Mouse (Mus musculus) ES-Bruce4 (cell line): Measurements from ENCODE around the gene Btbd2. TPM values are rescaled to one million over a fixed set of nuclear protein-coding genes. Genes with fewer than 3 reads are reported as not detected.

Source experiments
- H3K27ac ChIP-seq: 2 replicates; pipeline ENCODE4 v1.5.1; 2012; ENCODE audit warnings: low read length, inconsistent platforms; ENCODE audit not compliant: insufficient read depth
- H3K27me3 ChIP-seq: 2 replicates; pipeline ENCODE4 v1.6.1; 2012; ENCODE audit warnings: mild to moderate bottlenecking, low read length, inconsistent platforms; ENCODE audit not compliant: control insufficient read depth, poor library complexity, insufficient read depth, severe bottlenecking
- H3K36me3 ChIP-seq: 2 replicates; pipeline ENCODE4 v1.6.1; 2012; ENCODE audit warnings: inconsistent platforms, mild to moderate bottlenecking, low read length, moderate library complexity; ENCODE audit not compliant: control insufficient read depth, poor library complexity, insufficient read depth, severe bottlenecking
- H3K4me1 ChIP-seq: one replicate; pipeline ENCODE4 v1.8.1; 2011; ENCODE audit warnings: low read length; ENCODE audit not compliant: control insufficient read depth, insufficient read depth
- H3K4me3 ChIP-seq: 2 replicates; pipeline ENCODE4 v1.5.1; 2011; ENCODE audit warnings: low read depth, mild to moderate bottlenecking, low read length
- H3K9ac ChIP-seq: 2 replicates; pipeline ENCODE4 v1.6.1; 2012; ENCODE audit warnings: low read depth, mild to moderate bottlenecking, inconsistent platforms; ENCODE audit not compliant: poor library complexity, severe bottlenecking
- H3K9me3 ChIP-seq: replicated peaks from 2 replicates; pipeline ENCODE4 v1.6.1; 2012; ENCODE audit warnings: mild to moderate bottlenecking, low read length, inconsistent platforms; ENCODE audit not compliant: control insufficient read depth, poor library complexity, insufficient read depth, severe bottlenecking
- CTCF ChIP-seq: IDR thresholded peaks from one replicate; pipeline ENCODE4 v1.8.1; 2011; ENCODE audit warnings: low read depth, low read length
- EP300 ChIP-seq: IDR thresholded peaks from 2 replicates; pipeline ENCODE4 v1.6.1; 2011; ENCODE audit warnings: low read depth, low read length; ENCODE audit not compliant: insufficient read depth
- POLR2A ChIP-seq: IDR thresholded peaks from one replicate; pipeline ENCODE4 v1.8.1; 2011; ENCODE audit warnings: low read length; ENCODE audit not compliant: insufficient read depth
- polyA plus RNA-seq: library from polyadenylated mRNA; stranded (reverse); fragments of >200 nt; gene quantifications from 2 replicates; pipeline ENCODE4 v1.2.4, GENCODE M21; 2011; ENCODE audit warnings: low read depth; ENCODE audit not compliant: missing spikeins, insufficient read depth, insufficient read length

Gene Btbd2
- polyA plus RNA-seq, 1 experiment: 47.1 TPM

DNA sequence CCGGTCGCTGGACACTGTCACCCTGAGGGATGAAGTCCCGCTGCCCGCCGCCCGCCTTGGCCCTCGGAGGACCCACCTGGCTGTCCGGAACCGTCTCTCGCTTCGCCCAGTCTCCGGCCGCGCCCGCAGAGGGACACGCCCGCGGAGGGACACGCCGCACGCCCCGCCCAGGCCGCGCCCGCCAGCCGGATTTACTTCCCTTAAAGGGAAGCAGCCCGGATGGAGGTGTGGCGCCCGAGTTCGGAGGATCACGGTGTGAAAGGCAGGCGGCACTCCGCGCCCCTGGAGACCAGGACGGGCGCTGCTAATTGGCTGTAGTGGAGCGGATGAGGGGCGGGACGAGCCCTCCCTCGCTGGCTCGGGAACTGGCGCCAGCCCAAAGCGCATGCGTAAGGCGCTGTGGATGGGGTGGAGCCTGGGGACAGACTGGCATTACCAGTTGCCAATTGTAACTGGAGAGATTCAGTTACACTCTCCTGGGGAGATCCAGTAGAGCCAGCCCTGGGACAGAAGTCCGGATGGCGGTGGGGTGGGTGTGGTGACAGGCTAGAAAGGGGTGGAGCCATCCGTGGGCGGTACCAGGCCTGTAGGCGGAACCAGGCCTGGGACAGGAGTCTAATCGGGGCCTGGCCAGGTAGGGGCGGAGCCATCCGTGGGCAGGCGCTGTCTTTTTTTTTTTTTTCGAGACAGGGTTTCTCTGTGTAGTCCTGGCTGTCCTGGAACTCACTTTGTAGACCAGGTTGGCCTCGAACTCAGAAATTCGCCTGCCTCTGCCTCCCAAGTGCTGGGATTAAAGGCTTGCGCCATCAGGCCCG lies 45.1 kb upstream of the Btbd2 start, which contains the start of the genes Mob3a and Izumo4:
Gene Mob3a, minus strand, starts transcription at position 257 of the 815 bp plus-strand sequence.
Gene Izumo4, plus strand, starts transcription at position 464 of the 815 bp plus-strand sequence.
- Histone ChIP-seq H3K36me3 (no peaks in the 10 kb centered on the region), H3K4me1 (no peaks in the 10 kb centered on the region), H3K9ac (peak within 1 kb of the TSS; percentile 68), H3K9me3 (no peaks in the 10 kb centered on the region), H3K4me3 (peak within 1 kb of the TSS; percentile 88), H3K27ac (peak within 1 kb of the TSS; percentile 45), H3K27me3 (no peaks in the 10 kb centered on the region)
- no peak for TF ChIP-seq CTCF
- TF ChIP-seq POLR2A: no peak
- no peak for TF ChIP-seq EP300

DNA sequence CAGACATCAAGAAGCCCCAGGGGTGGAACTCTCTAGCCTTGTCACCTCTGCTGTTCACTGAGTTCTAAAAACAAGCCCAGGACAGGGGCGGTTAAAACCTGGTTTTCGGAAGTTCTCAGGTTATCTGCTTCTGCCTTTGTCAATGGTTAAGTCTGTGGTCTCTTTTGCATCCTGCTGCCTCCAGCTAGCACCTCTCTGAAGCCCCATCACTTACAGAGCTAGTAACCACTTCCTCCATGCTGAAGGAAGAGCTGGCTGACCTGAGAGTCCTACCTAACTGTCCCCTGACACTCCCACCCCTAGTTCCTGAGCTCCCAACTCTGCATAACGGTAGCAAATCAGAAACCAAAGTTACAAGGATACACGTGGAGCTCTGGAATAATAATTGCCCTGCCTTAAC lies 43.9 kb upstream of the Btbd2 start:
- H3K27ac ChIP-seq: peak overlapping the region; percentile 5; the same call in 1 of the 2 replicates
- no peak for TF ChIP-seq CTCF
- no peak for TF ChIP-seq POLR2A
- TF ChIP-seq EP300: no peak
- H3K27me3 ChIP-seq: no peaks in the 10 kb centered on the region
- H3K4me1 ChIP-seq: peaks cover 3% of the 10 kb centered on the region
- peak overlapping the region; percentile 54 for H3K4me3 ChIP-seq
- H3K36me3 ChIP-seq: no peaks in the 10 kb centered on the region
- H3K9ac ChIP-seq: peak overlapping the region; percentile 68; the same call in 1 of the 2 replicates
- no peaks in the 10 kb centered on the region for H3K9me3 ChIP-seq

DNA sequence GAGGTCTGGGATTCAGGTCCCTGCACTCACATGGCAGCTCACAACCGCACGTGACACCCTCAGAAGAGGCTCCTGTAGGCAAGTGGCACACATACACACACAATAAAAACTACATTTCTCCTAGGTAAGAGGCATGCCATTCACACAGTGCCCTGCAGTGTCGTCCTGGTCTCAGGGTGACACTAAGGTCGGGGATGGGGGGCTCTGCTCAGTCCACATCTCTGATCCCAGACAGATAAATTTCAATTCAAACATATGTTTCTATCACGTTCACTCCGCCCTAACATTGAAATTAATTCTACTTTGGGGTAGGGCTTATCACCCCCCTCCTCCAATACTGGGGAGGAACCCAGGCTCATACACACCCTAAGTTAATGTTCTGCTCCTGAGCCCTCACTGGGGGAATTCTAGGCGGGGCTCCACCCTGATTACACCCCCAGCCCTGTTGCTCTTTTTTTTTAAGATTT lies 43.2 kb upstream of the Btbd2 start:
- Histone ChIP-seq H3K9ac (no peak overlapping the region), H3K36me3 (no peaks in the 10 kb centered on the region), H3K27me3 (no peaks in the 10 kb centered on the region), H3K4me1 (peaks cover 5% of the 10 kb centered on the region), H3K9me3 (no peaks in the 10 kb centered on the region), H3K27ac (no peak overlapping the region), H3K4me3 (no peak overlapping the region)
- no peak for TF ChIP-seq POLR2A
- TF ChIP-seq CTCF: no peak
- no peak for TF ChIP-seq EP300

DNA sequence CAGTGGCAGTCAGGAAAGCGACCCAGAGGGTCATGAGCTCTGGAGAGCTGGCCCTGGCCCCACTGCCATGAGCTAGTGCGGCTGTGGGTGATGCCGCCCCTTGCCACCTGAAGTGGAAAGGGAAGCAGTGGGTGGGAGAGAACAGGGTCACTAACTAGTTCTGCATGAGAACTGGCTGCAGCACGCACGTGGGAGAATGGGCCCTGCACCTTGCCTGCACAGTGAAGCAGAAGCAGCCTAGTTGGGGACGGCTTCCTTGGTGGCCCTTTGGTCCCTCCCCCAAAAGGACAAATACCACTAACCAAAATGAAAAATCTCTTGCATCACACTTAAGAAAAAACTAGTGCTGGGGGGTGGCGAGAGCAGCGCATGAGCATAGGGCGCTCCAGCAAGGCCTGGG lies 41.7 kb upstream of the Btbd2 start:
- Histone ChIP-seq H3K4me1 (peaks cover 5% of the 10 kb centered on the region), H3K4me3 (no peak overlapping the region), H3K9ac (no peak overlapping the region), H3K27me3 (no peaks in the 10 kb centered on the region), H3K36me3 (no peaks in the 10 kb centered on the region), H3K9me3 (no peaks in the 10 kb centered on the region), H3K27ac (no peak overlapping the region)
- TF ChIP-seq CTCF (no peak), EP300 (no peak), POLR2A (no peak)

DNA sequence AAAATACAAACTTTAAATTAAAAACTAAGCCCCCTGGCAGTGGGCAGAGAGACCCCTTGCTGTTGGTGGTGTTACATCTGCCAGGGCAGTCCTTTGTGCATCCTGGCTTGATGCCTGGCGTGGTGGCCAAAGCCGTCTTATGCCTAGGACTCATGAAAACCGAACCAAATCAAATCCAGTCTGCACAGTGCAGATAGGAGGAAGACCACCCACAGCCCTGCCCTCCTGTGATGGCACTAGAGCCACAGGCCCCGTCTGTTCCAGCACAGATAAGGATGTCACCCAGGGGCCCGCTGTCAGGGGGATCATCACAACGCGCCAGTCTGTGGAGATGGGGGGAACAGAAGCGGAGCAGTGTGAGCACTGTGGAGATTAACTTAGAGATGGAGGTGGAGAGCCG lies 40.9 kb upstream of the Btbd2 start:
- Histone ChIP-seq H3K9me3 (no peaks in the 10 kb centered on the region), H3K27me3 (no peaks in the 10 kb centered on the region), H3K4me3 (no peak overlapping the region), H3K27ac (no peak overlapping the region), H3K9ac (no peak overlapping the region), H3K4me1 (peaks cover 5% of the 10 kb centered on the region), H3K36me3 (no peaks in the 10 kb centered on the region)
- TF ChIP-seq CTCF: no peak
- no peak for TF ChIP-seq POLR2A
- no peak for TF ChIP-seq EP300

DNA sequence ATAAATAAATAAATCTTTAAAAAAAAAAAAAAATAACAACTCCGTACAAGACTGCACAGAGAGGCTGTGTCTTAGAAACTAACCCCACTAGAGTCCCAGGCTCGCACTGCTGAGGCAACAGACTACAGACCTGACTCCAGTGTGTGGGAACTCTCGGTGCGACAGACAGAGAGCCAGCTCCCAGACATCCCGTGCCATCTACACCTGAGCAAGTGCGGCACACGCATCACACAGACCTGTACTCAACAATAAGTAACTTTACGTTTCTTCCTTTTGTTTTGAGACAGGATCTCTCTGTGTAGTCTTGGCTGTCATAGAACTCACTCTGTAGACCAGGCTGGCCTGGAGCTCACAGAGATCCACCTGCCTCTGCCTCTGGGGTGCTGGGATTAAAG lies 40.5 kb upstream of the Btbd2 start:
- no peak overlapping the region for H3K27ac ChIP-seq
- TF ChIP-seq CTCF: no peak
- TF ChIP-seq EP300: no peak
- TF ChIP-seq POLR2A: no peak
- no peaks in the 10 kb centered on the region for H3K9me3 ChIP-seq
- no peak overlapping the region for H3K9ac ChIP-seq
- H3K36me3 ChIP-seq: no peaks in the 10 kb centered on the region
- H3K4me3 ChIP-seq: no peak overlapping the region
- no peaks in the 10 kb centered on the region for H3K27me3 ChIP-seq
- peaks cover 5% of the 10 kb centered on the region for H3K4me1 ChIP-seq
